In the genomic region with DNA sequence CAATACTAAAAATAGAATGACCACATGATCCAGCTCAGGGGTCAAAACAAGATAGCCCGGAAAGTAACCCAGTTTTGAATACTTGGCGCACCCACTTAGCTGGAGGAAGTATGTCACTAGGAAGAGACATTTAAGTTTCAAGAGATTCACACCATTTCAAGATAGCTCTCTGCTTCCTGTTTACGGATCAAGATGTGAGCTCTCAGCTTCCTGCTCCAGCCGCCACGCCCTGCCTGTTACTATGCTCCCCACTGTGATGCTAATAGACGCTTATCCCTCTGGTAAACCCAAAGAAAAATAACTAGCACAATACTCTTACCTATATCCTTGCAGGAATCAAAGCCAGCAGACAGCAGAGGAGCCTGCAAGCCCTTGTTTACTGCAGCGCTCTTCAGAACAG, we compare ENCODE assay signal across 30 mouse cellular contexts. TPM values are rescaled to one million over a fixed set of nuclear protein-coding genes. Genes with fewer than 3 reads are reported as not detected.
A peak's percentile ranks its signal among the peaks of the same experiment; 100 is the strongest.
DNase-seq lines count a peak whose midpoint lies in the region; ATAC-seq lines count a peak whose summit lies in the region.
"Had no signal": no experiment of that assay in that cellular context is flagged by ENCODE, and none has a peak within 500 bp of the region (broad histone marks: within the 10 kb centered on the region; RNA-seq: fewer than 3 reads in every experiment).

No protein-coding gene starts in this region.

- no peak overlapping the region for H3K4me3 ChIP-seq in hindbrain, embryonic 16.5 days (ENCODE audit: low read length)

- WGBS in hindbrain, embryonic 16.5 days, result 88% methylated on average over 7 of the region's 7 CpGs

- H3K27me3 ChIP-seq in hindbrain, embryonic 16.5 days (replicated peaks; ENCODE audit: control insufficient read depth, insufficient read depth, low read length), result no peaks in the 10 kb centered on the region
- H3K27me3 ChIP-seq: CH12.LX, Patski had no signal

- no peak for ATAC-seq in hindbrain, embryonic 16.5 days
- ATAC-seq: activated CD4-positive, CD25-positive, alpha-beta regulatory T cell, adult 4 months; CD4-positive, CD25-positive, alpha-beta regulatory T cell, adult 4 months; Patski had no signal

- intact Hi-C loops in heart, postnatal 36 days (cut with DNase I), result no loop called here

- peak; percentile 29 for DNase-seq in heart, adult 11 months
- DNase-seq in heart, postnatal 36 days, result no peak
- peak; percentile 67 for DNase-seq in ES-CJ7 (ENCODE audit: low read depth, low spot score)
- peak; percentile 96 for DNase-seq in R1 (ENCODE audit: low read depth, low spot score)
- peak; percentile 70 for DNase-seq in ZHBTc4 (ENCODE audit: low read depth, low spot score)
- no peak for DNase-seq in gastrocnemius, postnatal 4 days (ENCODE audit: low spot score in 2 of 2)
- DNase-seq in frontal cortex, postnatal 14 days (ENCODE audit: low spot score in 2 of 2), result no peak
- DNase-seq: adrenal gland, adult 2 months; adrenal gland, adult 8-10 months; adrenal gland, postnatal 10 days; adrenal gland, postnatal 14 days; adrenal gland, postnatal 25 days; adrenal gland, postnatal 36 days; B cell, adult 2 months; cerebellum, adult 11 months; cerebellum, adult 11-12 months; cerebellum, adult 18-20 months; cerebellum, adult 2 months; cerebellum, adult 8-10 months had no signal

- H3K4me1 ChIP-seq in hindbrain, embryonic 16.5 days (ENCODE audit: control insufficient read depth, insufficient read depth, low read depth, low read length), result no peaks in the 10 kb centered on the region

- no peak overlapping the region for H3K9ac ChIP-seq in hindbrain, embryonic 16.5 days (ENCODE audit: low read depth, low read length)

- no peak overlapping the region for H3K27ac ChIP-seq in hindbrain, embryonic 16.5 days (ENCODE audit: low read depth, low read length)

- no peak overlapping the region for H3K4me2 ChIP-seq in hindbrain, embryonic 16.5 days (ENCODE audit: low read length)

- H3K36me3 ChIP-seq in hindbrain, embryonic 16.5 days (ENCODE audit: control insufficient read depth, insufficient read depth, low read length), result no peaks in the 10 kb centered on the region
- H3K36me3 ChIP-seq: G1E had no signal

- no peaks in the 10 kb centered on the region for H3K9me3 ChIP-seq in hindbrain, embryonic 16.5 days (ENCODE audit: control insufficient read depth, low read length)

RNA-seq across cellular contexts. Expression of gene CK137956, which starts 57.2 kb away (rescaled TPM):
- total RNA-seq in heart, postnatal 36 days (2021), result not detected
- total RNA-seq in gastrocnemius, postnatal 4 days (2021), result not detected
- polyA plus RNA-seq in hindbrain, embryonic 16.5 days (2015; fragmentation: Nextera tagmentation; extraction: Ambion mirVana), result 1.5 and 2.1 TPM in 2 replicates
- total RNA-seq: adrenal gland, adult 18-20 months; adrenal gland, adult 2 months; adrenal gland, postnatal 10 days; adrenal gland, postnatal 14 days; adrenal gland, postnatal 25 days; adrenal gland, postnatal 36 days; adrenal gland, postnatal 4 days; CH12.LX; ES-E14; G1E; MEL had no signal
- polyA plus RNA-seq: activated CD4-positive, CD25-positive, alpha-beta regulatory T cell, adult 4 months; adrenal gland, adult 2 months; C2C12; CD4-positive, CD25-positive, alpha-beta regulatory T cell, adult 4 months; G1E; Patski had no signal

Comparison
In these comparisons a context has a peak if more than half of its experiments do, and no peak if none do; other contexts are left out.
1. DNase-seq: peak in heart, adult 11 months (single experiment), ES-CJ7 (single experiment), R1 (single experiment) and ZHBTc4 (single experiment); none in heart, postnatal 36 days (0 of 2), gastrocnemius, postnatal 4 days (0 of 2) and frontal cortex, postnatal 14 days (0 of 2).